Mouse (Mus musculus) left cerebral cortex, adult 11 months (tissue): ENCODE measurements at regions not wholly inside any gene's neighbourhood (a gene's known extent, or its start where the extent isn't known, plus 50 kb on each side); places are given as distances from the start of the nearest gene placed in this dataset.

Experiments
- DNase-seq: peaks from one replicate; pipeline ENCODE4 v3.0.0; 2022; ENCODE audit warnings: low spot score

DNA sequence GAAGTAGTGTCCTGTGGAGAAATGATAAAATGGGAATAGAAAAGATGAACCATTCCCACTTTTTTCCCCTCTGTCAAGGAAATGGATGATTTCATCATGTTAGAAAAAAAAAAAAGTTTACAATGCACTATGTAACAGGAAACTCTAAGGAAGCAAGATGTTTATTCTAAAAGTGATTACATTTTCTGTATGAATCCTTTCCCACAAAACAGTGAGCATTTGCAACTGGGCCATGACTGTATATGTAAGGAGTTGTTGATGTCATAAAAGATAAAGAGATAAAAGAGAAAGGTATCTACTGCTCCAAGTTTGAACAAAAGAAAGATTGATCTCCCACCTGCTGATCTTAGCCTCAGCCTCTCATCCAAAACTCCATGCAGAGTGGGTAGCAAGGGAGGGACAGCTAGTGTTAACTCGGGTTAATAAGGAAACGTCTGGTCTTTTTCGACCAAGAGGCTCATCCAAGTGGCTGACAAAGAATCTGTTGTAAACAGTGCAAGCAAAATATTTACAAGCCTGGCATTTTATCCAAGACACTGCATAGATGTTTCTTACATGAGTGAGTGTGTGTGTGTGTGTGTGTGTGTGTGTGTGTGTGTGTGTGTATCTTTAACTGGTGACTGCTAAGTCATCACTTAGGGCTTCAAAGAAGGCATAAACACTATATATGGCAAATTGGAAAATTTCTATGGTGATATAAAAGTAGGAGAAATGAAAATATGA, 213.3 kb downstream of the Gm9733 start:
- no peak for DNase-seq

DNA sequence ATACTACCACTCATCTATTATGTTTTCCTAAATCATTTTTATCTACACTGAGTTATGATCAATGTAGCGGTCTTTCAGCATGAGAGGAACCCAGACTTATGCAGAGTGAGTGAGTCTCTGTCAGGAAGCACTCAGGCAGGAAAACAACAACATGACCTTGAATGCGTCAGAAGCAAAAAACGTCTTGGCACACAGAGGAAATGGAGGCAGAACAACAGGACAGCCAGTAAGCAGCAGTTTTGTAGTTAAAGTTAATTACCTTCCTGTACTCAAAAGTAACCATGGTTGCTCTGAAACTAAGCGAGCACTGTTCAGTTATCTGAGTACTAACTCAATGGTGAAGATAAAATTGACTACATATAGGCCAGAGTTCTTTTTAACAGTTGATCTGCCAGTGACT, 205.4 kb downstream of the Gm9733 start:
- no peak for DNase-seq

DNA sequence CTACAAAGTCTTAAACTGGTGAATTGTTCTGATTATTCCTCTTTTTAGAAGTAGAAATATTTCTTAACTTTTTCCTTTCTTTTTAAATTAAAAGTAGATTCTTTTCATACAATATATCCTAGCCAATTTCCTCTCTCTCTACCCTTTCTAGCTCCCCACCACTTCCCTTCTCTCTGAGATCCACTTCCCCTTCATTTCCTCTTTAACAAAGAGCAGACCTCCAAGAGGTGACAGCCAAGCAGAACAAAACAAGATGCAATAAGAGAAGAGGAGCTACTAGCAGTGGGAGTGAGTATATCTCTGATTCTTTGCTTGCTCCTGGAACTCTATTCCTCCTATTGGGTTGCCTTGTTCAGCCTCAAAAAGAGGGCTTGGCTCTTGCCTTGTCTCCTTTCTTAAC, 203.7 kb downstream of the Gm9733 start:
- DNase-seq = no peak

DNA sequence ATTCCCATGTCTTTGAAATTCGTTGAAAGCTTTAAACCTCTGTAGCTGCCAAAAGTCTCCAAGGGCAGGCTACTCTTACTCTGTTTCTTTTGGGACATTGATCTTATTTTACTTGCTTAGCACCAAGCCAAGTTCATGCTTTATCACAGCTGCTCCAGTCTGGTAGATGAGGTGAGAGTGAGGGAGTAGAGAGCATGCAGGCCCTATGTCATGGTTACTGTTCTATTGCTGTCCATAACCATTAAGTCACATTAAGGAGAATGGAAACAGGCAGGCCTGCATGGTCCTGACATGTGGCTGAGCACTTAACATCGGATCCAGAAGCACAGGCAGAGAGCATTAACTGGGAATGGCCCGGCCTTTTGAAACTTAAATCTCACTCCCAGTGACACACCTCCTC, 203.1 kb downstream of the Gm9733 start:
- no peak for DNase-seq

DNA sequence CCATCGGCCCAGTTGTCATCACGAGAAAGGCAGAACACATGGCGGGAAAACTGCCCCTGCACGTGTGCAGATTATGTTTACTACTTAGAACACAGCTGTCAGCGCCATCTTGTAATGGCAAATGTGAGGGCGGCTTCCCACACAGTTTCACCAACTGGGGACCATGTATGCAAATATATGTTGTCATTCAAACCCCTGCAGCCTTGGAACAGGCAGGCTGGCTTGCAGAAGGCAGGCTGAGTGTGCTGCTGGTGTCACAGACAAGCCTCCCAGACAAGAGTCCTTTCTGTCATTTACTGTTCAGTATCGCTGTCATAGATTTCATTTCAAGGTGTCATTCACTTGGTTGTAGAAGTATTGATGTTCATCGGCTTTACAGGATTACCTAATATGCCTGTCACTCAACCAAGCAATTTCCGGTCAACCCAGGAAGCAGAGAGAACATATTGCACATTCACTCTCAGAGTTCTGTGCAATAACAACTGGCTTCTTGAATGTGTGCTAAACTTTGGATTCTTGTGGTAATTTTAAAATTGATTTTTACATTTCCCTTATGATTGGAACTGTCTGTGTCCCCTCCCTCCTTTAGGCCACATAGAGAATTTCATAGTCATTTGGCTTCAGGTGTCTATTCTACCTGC, 202.3 kb downstream of the Gm9733 start:
- DNase-seq = no peak

DNA sequence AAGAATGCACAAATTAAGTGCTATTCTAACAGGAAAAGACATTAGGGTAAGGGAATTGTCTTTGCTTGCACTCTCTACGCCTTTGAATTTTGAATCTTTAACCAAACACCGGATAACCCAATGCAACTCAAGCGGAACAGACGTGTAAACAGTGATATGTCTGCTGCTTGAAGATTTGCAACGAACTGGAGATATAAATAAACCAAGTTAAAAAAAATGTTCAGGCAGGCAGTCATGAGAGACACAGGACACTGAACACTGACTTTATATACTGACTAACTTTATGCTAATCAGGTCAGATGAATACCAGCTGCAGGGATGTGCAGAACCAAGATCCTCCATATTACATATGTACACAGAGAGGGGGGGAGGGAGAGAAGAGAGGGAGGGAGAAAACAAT, 200.0 kb downstream of the Gm9733 start:
- DNase-seq = no peak

DNA sequence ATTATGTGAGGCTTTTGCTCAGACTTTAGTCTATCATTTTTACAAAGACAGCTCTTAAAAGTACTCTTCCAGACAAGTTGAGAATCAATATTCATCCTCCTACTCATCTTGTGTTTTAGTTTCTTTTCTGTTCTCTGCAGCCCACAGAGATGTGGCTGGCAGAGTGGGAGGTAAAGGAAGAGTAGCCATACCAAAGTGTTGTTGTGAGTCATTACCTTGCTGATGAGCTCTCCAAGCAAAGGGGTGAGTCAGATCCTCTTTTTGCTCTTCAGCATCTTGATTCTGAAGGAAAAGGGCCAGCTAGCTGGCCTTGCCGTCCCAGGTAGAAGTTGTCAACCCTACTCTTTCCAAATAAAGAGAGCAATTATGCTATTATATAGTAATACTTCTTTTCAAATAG, 192.6 kb downstream of the Gm9733 start:
- no peak for DNase-seq

DNA sequence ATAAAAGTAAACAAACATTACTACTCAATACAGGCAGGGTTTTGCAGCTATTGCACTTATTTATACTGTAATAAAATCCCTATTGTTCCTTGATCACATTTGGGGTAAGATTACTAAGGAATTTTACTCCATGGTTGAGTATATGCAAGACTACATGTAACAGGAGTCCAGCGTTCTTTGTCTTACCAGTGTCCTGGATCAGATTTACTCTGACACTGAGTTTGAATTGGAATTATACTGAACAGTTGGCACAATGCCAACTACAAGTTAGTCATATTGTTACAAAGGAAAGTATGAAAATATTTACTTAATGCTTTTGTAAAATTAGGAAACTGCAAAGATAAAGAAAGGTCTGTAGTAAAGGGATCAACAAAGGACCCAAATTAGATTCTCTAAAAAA, 178.4 kb downstream of the Gm9733 start:
- no peak for DNase-seq

DNA sequence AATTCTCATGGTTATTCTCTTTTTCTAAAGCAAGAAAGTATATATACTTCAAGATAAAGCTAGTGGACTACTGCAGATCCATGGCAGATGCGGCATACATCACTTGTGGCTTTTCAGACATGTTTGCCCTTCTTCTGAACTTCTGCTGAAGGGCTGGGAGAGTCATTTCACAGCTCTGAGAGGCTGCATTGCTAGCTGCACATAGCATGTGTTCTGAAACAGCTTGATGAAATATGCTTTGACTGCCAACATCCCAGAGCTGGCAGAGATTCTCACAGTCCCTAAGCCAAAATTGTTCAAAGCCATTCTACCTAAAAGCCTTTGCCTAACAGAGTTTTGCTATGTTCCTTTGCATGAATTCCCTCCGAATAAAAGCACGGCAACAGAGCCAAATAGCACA, 177.9 kb downstream of the Gm9733 start:
- peak; percentile 21 for DNase-seq

DNA sequence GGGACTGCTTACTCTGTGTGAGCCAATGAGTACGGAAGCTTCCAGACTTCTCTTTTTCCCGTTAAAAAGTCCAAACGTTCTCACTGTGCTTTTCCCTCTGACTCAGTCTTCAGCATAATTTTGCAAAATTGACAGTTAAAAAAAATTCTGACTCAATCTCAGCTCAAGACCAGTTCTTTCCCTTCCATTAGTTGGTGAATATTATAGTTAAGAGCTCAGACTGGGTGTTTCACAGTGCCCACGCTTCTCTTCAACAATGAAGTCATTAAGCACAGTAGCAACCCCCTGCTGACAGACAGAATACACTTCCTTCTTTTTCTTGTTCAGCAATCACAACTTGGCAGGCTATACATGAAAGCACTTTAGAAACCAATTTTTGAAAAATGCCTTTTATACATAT, 175.4 kb downstream of the Gm9733 start:
- DNase-seq = peak; percentile 22

DNA sequence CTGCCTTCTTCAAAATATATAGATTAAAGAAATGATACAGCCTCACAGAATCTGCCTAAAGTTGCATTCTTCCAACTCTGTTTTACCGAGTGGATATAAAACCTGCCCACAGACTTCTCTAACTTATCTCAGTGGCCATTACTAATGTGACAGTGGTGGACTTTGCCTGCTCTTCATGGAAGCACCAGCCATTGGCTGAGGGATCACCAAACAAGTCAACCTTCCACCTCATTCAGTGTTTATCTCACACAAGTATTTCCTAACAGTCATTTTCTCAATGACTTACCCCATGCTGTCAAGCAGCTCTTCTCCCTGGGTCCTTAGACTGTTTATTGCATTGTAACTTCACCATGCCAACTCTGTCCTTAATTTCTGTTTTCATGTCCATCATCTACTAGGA, 174.3 kb downstream of the Gm9733 start:
- DNase-seq = no peak

DNA sequence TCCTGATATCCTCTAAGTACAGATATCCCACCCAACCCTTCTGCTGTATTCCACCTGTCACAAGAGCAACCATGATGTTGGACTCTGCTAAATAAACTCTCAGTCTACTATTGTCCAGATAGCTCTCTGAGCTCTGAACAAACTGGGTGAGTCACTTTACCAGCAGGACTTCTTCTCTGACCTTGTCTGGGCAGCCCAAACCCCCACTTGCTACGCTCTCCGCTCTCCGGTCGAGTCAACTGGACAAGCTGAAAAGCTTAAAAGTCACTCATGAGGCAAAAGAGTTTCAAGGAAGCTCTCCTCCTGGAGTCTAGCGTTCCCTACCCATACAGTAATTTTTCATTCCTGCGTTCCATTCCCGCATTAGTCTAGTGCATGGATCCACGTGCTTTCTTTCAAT, 173.2 kb downstream of the Gm9733 start:
- DNase-seq = no peak

DNA sequence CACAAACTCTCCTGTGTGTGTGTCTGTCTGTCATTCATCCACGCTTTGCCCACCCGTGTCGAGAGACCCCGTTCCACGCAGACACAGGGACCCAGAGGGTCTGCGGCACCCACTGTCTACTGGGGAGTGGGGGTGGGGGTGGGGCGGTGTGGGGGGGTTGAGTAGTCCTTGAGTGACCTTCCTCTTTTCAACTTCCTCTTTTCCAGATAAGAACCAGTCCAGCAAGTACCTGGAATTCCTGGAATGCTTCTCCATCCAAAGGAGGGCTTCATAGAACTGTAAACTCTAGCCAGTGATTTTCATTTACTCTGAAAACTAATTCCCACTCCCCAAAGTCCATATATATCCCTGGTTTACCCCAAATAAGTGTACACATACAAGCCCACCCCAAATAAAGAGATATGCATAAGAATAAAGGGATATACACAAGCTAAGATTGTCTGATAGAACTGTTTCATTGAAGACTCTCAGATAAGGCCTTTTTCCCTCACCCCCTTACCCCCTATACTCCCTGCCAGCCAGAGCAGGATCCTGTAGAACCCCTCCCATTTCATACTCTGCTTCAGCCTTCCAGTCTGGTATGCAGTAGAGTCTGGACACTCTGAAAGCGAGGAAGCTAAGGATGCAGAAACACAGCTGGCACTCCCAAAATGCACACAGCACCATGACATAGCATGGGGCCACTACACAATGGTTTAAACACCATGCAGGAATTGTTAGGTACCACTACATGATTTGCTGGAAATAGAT, 172.0 kb downstream of the Gm9733 start:
- no peak for DNase-seq

DNA sequence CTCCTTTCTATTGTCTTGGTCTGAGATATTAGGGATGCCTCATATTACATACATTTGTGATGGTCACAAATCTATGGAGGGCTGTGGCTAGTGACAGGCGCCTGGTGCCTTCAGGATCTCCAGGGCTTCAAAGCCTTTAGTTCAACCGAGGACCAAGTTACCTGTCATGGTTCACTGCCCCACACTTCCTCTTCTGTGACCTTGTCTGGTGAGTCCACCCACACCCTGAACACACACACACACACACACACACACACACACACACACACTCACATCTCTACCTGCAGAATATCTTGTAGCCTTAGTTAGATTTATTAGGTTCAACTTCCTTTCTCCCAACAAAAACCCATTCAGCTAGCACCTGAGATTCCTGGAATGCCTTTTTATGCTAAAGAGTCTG, 156.3 kb downstream of the Gm9733 start:
- no peak for DNase-seq

DNA sequence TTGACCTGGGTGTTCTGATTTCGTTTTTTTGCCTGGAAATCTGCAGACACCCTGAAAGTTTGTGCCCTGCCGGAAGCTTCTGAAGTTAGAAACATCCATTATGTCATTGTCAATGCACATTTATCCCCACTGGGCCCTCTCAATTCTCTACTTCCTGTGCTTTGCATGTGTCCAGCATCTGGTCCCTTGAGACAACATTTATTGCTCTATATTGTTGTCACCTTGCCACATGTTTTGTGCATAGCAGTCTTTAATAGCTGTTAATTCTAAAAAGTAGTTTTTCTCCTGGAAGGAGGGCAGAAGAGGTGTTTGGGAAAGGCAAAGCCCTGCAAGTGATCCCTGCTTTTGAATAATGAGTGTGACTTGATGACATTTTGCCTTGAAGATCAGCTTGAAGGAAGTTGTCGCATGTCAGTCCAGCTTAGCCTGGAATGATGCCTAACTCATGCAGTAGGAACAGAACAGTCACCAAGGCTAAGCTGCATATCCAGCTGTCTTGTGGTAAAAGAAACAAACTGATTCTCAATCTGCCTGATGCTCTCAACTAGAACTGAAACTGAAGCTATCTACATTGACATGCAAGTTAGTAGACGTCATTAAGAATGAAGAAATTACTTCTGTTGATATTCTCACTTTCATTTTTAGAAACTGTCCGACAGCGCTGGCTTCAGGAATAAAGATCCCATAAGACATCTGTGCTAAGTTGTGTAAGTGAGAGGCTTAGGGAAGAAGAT, 152.9 kb downstream of the Gm9733 start:
- DNase-seq = no peak

DNA sequence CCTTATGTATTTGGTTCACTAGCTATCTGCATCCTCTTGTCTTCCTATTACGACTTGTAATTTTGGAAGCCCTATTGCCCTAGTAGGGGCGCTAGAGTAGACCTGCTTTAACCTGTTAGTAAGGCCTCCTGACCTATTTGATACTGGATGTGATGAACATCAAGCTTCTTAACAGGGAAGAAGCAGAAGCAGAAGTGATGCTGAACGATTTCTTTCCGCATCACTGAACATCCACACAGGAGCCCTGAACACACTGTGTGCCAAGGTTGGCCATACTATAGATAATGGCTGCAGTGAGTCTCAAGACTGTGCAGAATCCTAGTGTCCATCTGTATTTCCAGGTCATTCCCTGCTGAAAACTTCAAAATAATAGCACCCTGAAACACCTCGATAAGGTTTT, 151.0 kb downstream of the Gm9733 start:
- DNase-seq = no peak

DNA sequence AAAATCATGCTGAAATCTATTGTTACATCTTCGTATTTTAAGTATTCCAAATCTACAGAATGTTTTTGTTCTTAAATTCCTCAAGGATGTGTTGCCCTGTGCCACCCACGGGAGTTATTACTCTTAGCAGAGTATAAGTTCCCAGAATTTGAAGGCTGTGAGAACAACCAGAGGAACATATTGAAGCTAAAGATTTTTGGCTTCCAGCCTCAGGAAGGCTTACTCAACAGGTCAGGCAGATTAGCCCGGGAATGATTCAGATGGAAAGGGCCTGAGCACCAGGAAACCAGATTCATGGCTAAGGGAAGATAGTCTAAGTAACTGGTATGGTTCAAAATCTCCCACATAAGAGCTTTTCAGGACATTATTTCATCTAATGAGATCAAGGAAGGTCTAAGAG, 145.4 kb downstream of the Gm9733 start:
- no peak for DNase-seq

DNA sequence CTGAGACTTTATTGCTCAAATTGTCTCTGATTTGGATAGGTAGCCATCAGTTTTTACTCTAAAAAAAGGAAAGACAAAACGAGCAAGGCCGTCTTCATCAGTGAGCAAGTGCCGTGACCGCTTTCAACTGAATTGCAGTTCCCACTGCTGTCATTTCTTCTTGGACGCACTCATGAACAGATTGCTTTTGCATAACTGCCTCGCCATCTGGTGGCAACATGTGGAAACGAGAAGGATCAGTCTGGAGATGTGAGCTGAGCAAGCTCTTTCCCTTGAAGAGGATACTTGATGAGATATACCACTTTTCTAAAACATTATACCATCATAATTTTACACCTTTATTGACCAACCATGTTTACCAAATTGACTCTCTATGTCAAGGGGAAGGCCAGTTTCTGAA, 137.7 kb downstream of the Gm9733 start:
- DNase-seq = peak; percentile 72

DNA sequence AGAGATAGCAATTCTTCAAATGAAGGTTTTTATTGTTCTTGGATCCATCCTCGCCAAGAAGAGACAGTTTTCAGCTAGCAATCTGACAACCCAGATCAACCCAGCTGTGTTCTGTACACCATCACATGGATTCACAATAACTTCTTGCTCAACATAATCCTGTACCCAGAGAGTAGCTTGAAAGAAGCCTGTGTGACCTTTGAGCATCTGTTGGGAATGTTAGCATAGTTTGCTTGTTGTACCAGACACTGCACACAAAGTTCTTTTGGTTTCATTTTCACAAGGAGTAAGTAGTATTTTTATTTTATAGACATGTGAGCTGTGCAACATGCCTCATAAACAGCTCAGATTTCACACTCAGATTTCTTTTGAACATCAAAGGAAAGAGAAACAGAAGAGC, 136.0 kb downstream of the Gm9733 start:
- DNase-seq = no peak

DNA sequence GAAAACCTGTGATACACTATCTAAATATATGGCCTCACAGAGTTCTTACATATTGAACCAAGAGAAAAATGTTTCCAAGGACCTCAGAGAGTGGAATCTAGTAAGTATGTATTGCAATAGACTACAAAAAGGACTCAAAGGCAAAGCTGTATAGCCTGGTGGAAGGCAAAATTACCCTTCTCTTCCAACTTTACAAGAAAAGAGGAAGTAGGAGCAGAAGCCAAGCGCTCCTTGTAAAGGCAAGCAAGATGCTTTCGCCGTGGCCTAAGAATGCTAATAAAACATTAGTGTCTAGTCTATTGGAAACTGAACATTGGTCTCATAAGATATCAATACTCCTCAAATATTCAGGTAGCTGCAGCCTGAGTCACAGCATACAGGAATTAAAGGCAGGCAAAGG, 134.0 kb downstream of the Gm9733 start:
- DNase-seq = no peak

DNA sequence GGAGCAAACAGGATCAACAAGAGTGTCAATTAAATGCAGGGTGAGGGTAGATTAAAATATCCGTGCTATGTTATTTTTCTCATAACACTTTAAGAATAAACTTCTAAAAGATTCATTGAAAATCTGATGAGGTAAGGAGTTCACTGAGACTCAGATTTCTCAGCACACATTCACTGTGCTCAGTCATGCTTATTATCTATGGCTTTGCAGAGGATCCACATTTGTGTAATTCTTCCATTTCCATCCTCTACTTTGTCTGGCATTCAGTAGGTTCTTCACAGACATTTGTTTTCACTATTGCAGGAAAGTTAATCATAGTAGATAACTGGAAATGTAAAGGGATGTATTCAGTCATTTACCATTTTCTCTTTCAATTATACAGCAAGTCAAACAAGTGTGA, 131.8 kb downstream of the Gm9733 start:
- DNase-seq = no peak

DNA sequence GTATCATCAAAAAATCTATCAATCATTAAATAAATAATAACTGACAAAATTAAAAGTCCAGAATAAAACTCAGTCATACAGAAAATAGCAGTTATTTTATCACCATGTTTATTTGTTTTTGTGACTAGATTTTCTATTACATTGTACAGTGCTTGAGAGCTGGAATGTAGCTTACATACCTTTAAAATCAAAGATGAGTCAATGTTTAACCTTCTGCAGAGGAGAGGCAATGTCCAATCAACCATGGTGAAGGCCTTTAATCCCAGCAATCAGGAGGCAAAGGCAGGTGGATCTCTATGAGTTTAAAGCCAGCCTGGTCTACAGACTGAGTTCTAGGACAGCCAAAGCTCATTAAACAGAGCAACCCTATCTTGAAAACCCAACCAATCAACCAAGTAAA, 131.1 kb downstream of the Gm9733 start:
- no peak for DNase-seq

DNA sequence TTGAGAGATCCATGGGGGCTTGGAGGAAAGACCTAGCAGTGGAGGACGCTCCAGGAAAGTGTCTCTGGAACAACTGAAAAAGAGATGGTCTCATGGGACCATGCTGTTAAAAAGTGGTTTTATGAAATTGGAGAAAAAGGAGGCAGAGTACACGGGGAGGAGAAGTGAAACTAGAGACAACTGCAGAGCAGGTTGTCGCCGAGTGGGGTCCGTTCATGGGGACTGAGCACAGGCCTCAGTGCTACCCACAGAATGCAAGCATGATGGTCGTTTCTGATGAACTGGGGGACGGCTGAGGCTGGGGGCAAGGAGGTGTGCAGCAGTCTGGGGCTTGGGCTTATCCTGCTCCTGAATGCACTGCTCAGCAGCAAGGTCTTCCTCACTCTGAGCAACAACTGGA, 129.3 kb downstream of the Gm9733 start:
- no peak for DNase-seq
